Mouse (Mus musculus): ENCODE data around the gene Wfdc12.
"Not testable (repeated sequence)": the region's sequence is repeated elsewhere in the genome, so short reads cannot be mapped to it uniquely, and the experiment has no call there.

Gene Wfdc12

DNA sequence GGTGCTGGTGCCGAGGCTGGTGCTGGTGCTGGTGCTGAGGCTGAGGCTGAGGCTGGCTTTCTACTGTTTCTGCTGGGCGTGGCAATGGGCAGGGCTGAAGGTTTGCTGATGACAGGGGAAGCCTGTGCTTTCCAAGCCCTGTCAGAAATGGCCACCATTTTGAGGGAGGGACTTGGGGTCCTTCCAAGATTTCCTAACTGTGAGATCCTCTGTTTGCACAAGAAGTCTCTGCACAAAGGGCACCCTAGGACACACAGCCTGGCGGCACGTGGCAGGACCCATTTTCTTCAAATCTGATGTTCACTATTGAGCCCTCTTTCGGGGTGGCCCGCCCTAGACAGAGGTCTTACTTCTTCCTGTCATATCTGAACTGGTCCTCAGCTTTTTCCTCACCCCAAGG lies at the start of gene Wfdc12:
Gene Wfdc12 (minus strand): TSS at position 33 of the 400 bp plus-strand sequence.
- DNase-seq (ENCODE audit: low spot score in 2 of 2), result no peak

DNA sequence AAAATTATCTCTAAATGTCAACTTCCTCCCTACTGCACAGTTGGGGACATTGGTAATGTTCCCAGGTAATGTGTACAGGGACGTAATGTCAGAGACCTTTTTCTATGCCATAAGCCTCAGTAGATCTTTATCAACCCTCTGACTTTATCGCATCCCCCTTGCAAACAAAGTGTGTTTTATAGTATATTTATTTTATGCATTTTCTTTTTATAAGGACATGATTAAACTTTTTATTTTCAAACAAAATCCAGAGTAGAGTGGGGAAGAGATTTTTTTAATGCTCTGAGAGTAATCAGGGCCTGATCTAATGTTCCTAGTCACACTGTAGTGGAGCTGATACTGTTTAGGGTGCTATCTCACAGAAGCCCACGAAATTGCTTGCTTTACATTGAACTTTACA lies 48.0 kb upstream of the Wfdc12 start, which contains the start of gene Svs2:
Gene Svs2 (minus strand): TSS at position 101 of the 400 bp plus-strand sequence.
- DNase-seq (ENCODE audit: low spot score in 2 of 2), result no peak

DNA sequence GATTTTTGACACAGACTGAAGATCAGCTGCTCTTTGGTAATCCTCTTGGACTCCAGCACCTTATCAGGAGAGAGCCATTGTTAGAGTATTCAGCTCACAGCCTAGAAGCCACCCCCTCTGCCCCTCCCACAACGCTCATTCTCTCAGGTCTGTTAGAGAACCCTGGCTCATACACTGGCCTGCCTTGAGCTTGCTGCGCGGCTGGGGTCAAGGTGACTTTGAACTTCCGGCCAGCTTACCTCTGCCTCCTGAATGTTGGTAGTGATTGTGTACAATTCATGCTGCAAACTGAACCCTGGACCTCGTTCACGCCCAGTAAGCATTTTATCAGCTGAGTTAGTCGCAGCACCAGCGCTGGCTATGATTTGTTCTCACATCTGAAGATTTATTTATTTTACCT lies 42.3 kb upstream of the Wfdc12 start:
- DNase-seq (ENCODE audit: low spot score in 2 of 2), result no peak

DNA sequence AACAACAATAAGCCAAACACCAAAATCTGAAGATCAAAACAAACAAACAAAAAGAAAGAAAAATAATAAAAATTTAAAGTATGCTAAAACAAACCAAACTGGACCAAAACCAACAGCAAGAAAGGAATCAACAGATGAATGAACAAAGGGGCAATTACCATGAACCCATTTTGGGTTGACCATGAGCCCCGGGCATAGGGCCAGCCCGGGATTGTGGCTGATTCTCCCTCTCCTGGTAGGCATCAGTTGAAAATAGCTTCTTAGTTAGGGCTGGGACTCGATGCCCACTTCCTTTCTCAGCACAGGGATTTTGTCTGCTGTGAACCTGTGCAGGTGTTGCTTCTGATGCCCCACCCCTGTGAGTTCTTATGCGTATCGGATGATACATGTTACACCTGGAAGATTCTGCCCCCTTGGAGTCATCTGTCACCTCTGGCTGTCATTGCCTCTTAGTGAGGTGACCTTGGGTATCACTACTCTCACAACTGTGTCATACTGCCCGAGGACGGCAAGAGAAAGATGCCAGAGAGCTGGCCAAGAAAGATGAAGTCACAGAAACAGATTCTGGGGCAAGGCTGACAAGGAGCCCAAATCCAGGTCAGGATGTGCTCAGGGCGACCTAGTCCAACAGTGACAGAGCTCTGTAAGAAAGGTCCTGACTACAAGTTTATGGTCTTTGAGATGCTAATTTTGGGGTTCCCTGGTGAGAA lies 38.1 kb upstream of the Wfdc12 start:
- DNase-seq (ENCODE audit: low spot score in 2 of 2), result no peak

DNA sequence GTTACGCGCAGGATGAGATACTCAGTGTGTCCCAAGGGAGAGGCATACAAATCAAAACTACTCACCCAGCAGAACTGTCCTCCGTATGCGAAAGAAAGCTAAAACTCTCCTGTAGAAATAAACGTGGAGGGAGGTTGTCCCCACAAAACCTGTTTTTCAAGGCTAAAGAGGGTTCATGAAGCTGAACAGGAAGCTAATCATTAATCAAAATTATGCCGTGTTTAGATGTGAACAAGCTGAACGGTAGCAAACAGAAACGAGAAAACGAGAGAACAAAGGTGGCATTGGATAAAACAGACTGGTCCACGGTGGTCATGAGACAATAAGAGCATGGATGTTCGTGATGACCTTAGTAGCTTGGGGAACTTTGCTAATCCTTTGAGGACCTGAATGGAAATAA lies 31.1 kb upstream of the Wfdc12 start, which contains the start of gene Wfdc15b:
Gene Wfdc15b (minus strand): TSS at position 139 of the 400 bp plus-strand sequence.
- no peak for DNase-seq (ENCODE audit: low spot score in 2 of 2)

DNA sequence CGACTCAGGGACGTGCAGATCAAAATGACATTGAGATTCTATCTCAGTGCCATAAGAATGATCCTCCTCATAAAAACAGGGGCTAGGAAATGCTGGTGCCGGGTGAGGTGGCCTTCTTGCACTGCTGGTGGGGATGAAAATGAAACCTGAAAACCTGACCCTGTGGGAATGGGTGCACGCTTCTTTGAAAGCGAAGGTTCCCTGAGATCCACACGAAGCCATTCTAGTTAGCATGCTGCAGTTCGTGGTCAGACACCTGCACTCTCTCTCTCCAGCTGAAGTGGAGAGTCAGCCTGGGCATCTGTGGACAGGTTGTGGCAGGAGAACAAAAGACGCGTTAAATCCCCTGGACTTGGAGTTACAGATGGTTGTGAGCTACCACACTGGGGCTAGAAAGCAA lies 28.9 kb upstream of the Wfdc12 start:
- DNase-seq (ENCODE audit: low spot score in 2 of 2), result no peak

DNA sequence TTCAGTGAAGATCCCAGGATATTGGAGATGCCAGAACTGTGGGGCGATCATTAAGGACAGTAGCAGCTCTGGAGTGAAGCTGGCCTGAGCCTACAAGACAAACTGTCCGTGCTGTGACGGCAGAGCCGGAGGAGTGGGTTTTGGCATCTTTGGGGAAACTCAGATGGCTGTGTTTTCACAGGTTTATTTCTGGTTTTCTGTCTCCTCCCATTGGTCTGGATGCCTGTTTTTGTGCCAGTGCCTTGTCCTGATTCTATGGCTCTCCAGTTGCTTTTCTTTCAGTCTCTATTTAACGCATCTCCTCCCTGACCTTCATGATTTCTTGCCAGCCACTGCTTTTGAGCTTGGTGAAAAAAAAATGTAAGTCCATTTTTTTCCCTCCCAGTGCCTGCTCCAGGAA lies 22.3 kb upstream of the Wfdc12 start:
- DNase-seq (ENCODE audit: low spot score in 2 of 2), result no peak

DNA sequence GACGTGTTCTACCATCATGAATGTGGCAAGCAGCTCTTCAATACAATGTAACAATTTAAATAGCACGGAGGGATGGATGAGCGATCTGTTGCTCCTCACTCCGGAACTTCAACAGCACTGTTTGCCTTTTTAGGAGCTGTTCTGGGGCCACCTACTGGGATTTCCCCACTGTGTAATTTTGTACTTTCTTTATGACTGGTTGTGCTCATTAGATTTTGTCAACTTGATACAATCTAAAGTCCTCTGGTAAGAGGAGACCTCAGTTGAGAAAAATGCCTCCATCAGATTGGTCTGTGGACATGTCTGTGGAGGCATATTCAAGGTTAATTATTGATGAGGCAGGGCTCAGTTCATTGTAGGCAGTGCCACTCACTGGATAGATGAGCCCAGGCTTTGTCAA lies 20.5 kb upstream of the Wfdc12 start:
- no peak for DNase-seq (ENCODE audit: low spot score in 2 of 2)

DNA sequence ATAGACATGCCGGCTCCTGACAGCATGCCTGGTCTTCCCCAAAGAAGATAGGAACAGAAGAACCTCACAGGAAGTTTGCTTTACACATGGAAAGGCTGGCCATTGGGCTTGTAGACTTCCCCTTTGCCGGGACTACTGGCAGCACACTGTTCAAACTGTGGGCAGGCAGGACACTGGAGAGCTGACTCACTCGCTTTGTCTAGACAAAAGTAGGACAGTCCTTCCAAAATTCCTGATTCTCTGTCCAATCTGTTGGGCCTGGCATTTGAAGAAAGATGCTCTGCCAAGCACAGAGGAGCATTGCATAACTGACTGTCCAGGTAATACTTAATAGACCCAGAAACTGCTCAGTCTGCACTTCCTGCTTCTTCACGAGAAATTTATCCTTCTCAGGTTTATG lies 16.3 kb upstream of the Wfdc12 start:
- no peak for DNase-seq (ENCODE audit: low spot score in 2 of 2)

DNA sequence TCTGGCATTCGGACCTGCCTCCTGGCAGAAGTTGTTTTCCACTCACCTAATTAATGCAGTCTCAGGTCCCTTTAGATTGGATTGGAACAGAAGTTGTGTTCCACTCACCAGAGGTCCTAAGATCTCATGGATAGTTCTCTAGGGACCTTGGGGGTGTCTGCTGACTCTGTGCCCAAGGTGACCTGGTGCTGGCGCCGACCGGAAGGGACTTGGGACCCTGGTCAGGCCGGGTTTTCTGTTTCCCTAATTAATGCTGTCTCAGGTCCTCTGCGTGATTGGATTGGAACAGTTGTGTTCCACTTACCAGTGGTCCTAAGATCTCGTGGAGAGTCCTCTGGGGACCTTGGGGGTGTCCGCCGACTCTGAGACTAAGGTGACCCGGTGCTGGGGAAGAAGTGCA lies 15.6 kb upstream of the Wfdc12 start:
- DNase-seq (ENCODE audit: low spot score in 2 of 2), result not testable (repeated sequence)

DNA sequence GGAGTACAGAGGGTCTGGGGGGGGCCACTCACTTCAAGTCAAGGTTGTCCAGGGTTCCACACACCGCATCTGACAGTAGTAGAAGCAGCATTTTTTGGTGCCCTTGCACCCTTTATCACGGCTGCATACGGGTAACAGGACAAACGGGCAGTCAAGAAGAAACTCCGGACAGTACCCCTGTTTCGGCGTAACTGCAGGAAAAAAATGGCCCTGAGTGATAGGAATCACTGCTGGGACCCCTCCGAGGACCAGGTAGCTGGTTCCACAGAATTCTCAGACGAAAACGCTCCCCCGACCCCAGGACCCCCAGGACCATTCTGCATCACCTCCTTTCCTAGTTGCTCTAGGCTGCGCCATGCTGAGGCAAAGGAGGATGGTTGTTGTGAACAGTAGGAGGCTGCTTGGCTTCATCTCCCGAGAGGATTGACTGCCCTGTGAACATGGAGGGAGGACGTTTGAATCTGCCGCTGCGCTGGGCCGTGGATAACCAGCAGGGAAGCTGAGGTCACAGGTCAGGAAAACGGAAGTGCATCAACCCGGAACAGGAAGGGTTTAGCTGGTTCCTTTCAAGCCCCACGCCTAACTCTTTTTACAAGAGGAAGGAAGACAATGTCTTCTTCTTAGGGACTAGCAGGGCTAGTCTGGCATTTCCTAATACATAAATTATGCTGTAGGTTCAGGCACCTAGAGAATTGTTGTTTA lies 9.4 kb upstream of the Wfdc12 start, which contains the start of gene Wfdc15a:
Gene Wfdc15a (minus strand): TSS at position 505 of the 702 bp plus-strand sequence.
- DNase-seq (ENCODE audit: low spot score in 2 of 2), result no peak

DNA sequence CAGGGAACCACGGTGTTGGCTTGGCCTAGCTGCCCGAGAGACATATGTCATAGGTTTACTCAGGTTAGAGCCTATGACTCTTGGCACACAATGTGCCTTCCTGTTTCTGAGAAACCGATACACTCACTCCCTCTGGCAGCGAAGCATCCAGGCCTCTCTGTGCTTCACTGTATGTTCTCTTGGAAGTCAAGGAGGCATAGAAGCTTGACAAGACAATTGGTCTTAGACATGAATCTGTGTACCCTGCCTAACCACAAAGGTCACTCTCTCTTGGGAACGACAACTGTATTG lies 6.2 kb upstream of the Wfdc12 start:
- DNase-seq (ENCODE audit: low spot score in 2 of 2), result no peak

DNA sequence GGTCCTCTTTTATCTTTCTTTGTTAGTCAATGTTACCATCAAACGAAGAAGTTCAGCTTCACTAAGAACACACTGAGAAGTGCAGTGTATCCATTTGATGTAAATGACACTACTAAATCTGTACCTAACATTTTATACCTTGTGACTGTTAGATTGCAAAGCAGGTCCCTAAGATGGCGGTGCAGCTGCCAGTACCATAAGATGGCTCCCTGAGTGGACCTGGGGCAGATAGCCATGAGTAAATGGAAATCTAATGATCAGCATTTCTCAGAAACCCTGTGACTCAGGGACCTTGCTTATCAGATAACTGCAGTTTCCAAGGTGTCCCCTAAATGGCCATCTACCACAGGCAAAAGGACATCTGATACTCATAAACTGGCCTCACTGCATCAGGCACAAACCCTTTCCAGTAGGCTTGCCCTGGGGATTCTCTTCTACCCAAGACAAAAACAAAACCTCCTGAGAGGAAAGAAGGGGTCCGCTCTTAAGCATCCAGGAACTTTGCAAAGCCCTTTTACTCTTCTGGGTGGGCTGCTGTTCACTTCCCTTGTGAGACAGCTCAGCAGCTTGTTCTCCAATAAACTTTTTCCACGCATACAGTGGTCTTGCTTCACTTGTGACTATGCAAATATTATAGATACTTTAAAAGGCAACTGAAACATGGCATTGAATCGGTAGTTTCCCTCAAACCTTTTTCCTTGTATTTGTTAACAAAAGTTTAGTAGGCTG lies 5.7 kb upstream of the Wfdc12 start:
- no peak for DNase-seq (ENCODE audit: low spot score in 2 of 2)

DNA sequence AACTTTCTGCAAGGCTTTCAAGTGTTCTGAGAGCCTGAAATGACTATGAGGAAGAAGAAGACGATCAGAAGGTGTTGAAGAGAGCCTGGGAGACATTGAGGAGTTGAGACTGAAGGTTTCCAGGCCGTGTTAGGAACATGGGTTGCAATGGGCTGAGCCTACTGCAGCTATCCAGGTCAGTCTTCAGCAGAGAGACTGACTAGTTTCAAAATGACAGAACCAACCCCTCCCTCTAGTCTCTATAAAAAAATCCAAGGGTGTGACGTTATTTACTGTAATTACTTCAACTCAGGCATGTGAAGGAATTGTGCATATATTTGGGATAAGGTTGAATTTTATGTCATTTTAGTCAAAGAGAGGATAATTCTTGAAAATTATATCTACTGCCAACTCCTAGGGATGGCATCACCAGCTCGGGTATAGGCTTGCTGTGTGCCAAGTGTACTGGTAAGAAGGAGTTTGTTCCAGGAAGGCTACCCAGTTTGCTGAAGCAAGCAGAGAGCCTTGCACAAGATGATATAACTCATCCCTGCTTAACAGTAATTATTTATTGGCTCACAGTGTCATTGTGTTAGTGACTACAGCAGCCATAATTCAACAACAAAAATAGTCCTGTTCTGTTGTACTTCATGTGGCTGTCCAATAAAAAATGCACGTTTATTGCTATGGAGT lies 4.7 kb upstream of the Wfdc12 start:
- DNase-seq (ENCODE audit: low spot score in 2 of 2), result no peak

DNA sequence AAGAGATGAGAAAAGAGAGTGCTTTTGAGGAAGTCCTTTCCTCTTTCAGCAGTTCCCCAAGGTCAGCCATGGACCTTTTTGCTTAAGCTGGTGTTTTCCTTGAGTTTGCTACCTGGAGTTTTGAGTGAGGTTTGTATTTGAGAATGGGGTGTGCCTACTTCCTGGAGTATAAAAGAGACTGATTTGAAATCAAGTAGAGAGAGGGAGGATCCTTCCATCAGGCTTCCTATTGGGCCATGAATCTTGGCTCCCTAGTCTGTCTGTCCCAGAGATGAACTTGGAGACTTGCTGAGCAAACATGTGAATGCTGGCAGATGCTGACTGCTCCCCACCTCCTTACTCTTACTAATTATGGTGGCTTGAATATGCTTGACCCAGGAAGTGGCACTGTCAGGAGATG lies 1.9 kb upstream of the Wfdc12 start:
- DNase-seq (ENCODE audit: low spot score in 2 of 2), result no peak

DNA sequence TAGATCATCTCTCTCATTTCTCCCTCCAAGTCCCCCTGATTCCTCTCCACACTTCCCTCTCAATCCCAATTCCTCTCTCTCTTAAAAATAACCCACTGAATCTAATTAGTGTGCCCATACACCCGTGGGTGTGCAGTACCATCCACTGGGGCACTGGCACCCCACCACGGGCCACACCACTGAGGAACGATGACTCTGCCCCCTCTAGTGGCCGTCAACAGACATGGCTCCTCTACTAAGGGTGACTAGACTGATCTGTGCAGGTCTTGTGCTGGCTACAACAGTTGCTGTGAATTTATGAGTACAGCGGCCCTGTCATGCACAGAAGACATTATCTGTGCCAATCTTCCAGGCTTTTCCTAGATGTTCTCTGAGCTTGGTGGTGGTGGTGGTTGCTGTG lies 1.7 kb downstream of the Wfdc12 start:
- no peak for DNase-seq (ENCODE audit: low spot score in 2 of 2)

DNA sequence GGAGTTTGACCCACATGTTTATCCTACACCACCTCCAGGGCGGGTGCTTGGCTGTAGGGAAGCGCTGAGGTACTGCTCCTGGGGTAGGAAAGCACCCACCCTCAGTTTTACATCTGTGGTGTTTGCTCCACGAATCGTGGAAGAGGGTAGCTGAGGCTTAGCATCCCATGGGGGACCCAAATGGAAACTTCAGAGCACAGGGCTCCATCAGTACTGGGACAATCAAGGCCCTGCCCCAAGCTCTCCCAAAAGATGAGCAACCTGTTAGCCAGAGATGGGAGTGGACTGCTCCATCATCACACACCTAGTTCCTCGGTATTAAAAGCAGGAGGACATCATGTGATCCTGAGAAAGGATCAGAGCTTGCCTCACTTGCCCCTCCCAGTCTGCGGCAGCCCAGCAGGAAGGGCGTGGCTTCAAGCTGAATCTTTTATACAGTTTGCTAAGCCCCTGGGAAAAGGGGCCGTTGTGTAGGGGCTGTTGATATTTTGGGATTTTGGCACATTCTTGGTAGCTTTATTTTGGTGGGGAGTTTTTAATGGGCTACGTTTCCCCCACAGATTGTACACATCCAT lies 6.2 kb downstream of the Wfdc12 start:
- DNase-seq (ENCODE audit: low spot score in 2 of 2), result no peak

DNA sequence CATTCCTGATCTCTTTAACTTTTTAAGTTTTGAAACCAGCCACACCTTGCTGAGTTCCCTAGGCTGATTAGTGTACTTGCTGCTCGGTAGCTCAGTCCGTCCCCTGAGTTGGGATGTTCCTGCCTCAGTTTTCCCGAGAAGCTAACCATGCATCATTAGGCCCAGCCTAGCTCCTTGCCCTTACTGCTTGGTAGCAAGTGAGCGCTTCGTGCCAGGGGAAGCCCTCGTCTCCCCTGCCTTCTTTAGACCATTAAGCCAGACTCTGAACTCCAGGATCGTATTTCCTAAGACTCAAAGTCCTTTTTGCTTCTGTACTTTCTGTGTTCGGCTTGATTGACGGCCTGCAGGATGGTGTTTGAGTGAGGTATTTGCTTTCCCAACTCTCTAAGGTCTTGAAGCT lies 7.1 kb downstream of the Wfdc12 start:
- no peak for DNase-seq (ENCODE audit: low spot score in 2 of 2)

DNA sequence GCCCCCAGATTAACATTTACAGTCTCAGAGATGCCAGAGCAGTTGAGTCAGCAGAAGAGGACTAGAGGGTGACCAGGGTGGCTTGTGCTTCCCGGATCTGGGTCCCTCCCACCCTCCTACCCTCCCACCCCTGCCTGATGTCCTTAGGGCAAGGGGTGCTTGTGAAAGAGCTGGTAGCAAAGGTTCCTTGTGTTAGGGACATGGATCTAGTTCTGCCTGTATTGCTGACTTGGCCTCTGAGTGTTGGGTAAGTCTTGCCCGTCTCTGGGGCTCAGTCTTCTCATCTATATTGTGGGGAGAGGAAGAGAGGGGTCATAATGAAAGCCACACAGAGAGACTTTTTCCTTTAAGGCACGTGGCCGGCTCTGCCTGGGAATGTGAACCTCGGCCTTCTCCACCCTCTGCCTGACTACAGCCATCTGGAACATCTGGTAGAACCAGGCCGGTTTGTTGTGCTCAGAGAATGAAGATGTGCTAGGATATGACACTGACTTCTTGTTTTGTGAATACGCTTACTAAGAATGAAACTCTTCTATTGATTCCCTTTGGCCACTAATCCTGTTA lies 7.6 kb downstream of the Wfdc12 start, which contains the start of gene Wfdc5:
Gene Wfdc5 (minus strand): TSS at position 51 of the 564 bp plus-strand sequence.
- DNase-seq (ENCODE audit: low spot score in 2 of 2), result no peak

DNA sequence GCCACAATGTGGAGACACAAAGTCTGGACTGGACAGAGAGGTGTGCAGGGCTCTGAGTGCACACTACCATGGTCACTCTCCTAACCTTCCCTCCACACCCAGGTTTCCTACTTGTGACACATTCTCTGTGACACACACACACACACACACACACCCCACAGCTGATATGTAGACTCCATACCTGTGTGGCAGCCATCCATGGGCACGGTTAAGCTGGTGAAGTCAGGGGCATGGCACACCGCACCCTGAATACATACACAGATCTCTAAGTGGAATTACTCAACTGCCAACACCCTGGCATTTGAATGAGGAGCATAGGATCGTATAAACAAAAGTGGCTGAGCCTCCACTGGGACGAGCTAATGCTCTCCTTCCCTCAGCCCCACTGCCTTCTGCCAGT lies 9.6 kb downstream of the Wfdc12 start:
- no peak for DNase-seq (ENCODE audit: low spot score in 2 of 2)

DNA sequence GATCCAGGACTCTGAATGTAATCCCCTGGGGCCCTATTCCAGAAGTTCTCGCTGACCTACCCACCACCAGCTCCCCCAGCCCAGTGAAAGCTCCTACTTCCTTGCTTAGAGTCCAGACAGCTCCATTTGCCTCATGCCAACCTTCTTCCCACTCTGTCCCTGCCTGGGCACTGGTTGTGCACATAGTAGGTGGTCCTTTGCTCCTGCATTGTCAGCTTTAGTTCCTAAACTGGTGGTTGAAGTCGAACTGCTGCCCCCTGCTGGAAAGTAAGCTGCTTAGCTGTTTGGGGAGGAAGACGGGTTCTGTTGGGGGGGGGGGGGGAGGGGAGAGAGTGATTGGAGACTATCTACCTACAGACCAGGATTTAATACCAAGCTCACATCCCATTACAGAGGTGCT lies 10.3 kb downstream of the Wfdc12 start:
- no peak for DNase-seq (ENCODE audit: low spot score in 2 of 2)

Measured in cerebellum, postnatal 4 days (tissue).